Mouse (Mus musculus) stomach, embryonic 16.5 days (tissue): ENCODE data around the gene Pld2. TPM values are rescaled to one million over a fixed set of nuclear protein-coding genes. Genes with fewer than 3 reads are reported as not detected.

Experiments
- ATAC-seq: fragments of 200-750 bp; cut with Nextera tagmentation; 2 replicates; pipeline ENCODE4 v1.8.0; 2017; ENCODE audit warnings: moderate number of reproducible peaks, moderate TSS enrichment; ENCODE audit not compliant: insufficient read depth, low FRiP score
- H3K27ac ChIP-seq: fragments of 300-500 bp; sonication (generic); 2 replicates; pipeline ENCODE4 v1.5.1; 2014; ENCODE audit warnings: low read length
- H3K27me3 ChIP-seq: fragments of 300-500 bp; sonication (generic); 2 replicates; pipeline ENCODE4 v1.6.1; 2014; ENCODE audit warnings: low read length, control low read depth, mixed read lengths; ENCODE audit not compliant: control insufficient read depth, insufficient read depth
- H3K36me3 ChIP-seq: fragments of 300-500 bp; sonication (generic); 2 replicates; pipeline ENCODE4 v1.6.1; 2014; ENCODE audit warnings: low read length; ENCODE audit not compliant: control insufficient read depth, insufficient read depth
- H3K4me1 ChIP-seq: fragments of 300-500 bp; sonication (generic); 2 replicates; pipeline ENCODE4 v1.6.1; 2014; ENCODE audit warnings: low read length, control low read depth, mixed read lengths; ENCODE audit not compliant: control insufficient read depth, insufficient read depth
- H3K4me2 ChIP-seq: fragments of 300-500 bp; sonication (generic); 2 replicates; pipeline ENCODE4 v1.6.1; 2014; ENCODE audit warnings: low read depth, low read length, mixed read lengths
- H3K4me3 ChIP-seq: fragments of 300-500 bp; sonication (generic); replicated peaks from 2 replicates; pipeline ENCODE4 v1.5.1; 2014; ENCODE audit warnings: mild to moderate bottlenecking, low read length
- H3K9ac ChIP-seq: fragments of 300-500 bp; sonication (generic); 2 replicates; pipeline ENCODE4 v1.6.1; 2014; ENCODE audit warnings: low read length
- H3K9me3 ChIP-seq: fragments of 300-500 bp; sonication (generic); replicated peaks from 2 replicates; pipeline ENCODE4 v1.6.1; 2016; ENCODE audit warnings: low read length, control low read depth; ENCODE audit not compliant: control insufficient read depth
- WGBS: fragments of 180-500 bp; shearing (Covaris S2); extraction: QIAGEN DNeasy Blood & Tissue Kit; methylation state at CpG from one replicate; pipeline ENCODE4 v1.1.7; 2014; 5-methylcytosine and 5-hydroxymethylcytosine counted together
- polyA plus RNA-seq: library from polyadenylated mRNA; unstranded; fragments of >200 nt; fragmentation: Nextera tagmentation; extraction: Ambion mirVana; gene quantifications from 2 replicates; pipeline ENCODE4 v1.2.1, GENCODE M21; 2015

Gene Pld2
- polyA plus RNA-seq, 1 experiment from 2014 or later, result 17.8 TPM

GRCm38 (mm10) chr11:70579710-70580357 is 40.0 kb downstream of the Pld2 start:
- Histone ChIP-seq H3K36me3 (no peaks in the 10 kb centered on the region), H3K4me3 (no peak overlapping the region), H3K9me3 (no peaks in the 10 kb centered on the region), H3K27me3 (no peaks in the 10 kb centered on the region), H3K4me1 (peaks cover 71% of the 10 kb centered on the region), H3K4me2 (peak overlapping the region; percentile 20; the same call in 1 of the 2 replicates), H3K27ac (peak overlapping the region; percentile 95), H3K9ac (peak overlapping the region; percentile 47; the same call in 1 of the 2 replicates)
- 59% methylated on average over 9 of the region's 9 CpGs for WGBS
- ATAC-seq, result no peak

- H3K9ac ChIP-seq, result peak overlapping the region; percentile 47; the same call in 1 of the 2 replicates
- no peaks in the 10 kb centered on the region for H3K36me3 ChIP-seq
- H3K4me3 ChIP-seq, result no peak overlapping the region
- WGBS, result 42% methylated on average over 5 of the region's 5 CpGs
- no peak for ATAC-seq
- peak overlapping the region; percentile 20 for H3K4me2 ChIP-seq
- H3K4me1 ChIP-seq, result peaks cover 76% of the 10 kb centered on the region
- H3K27me3 ChIP-seq, result no peaks in the 10 kb centered on the region
- peak overlapping the region; percentile 95 for H3K27ac ChIP-seq
- H3K9me3 ChIP-seq, result no peaks in the 10 kb centered on the region
Observed at GRCm38 (mm10) chr11:70580358-70580720, 40.5 kb downstream of the Pld2 start.

- Histone ChIP-seq H3K4me1 (peaks cover 78% of the 10 kb centered on the region), H3K9me3 (no peaks in the 10 kb centered on the region), H3K4me3 (no peak overlapping the region), H3K4me2 (no peak overlapping the region), H3K27me3 (no peaks in the 10 kb centered on the region), H3K9ac (no peak overlapping the region), H3K36me3 (no peaks in the 10 kb centered on the region), H3K27ac (peak overlapping the region; percentile 95)
- ATAC-seq, result no peak
- WGBS, result 76% methylated on average over 3 of the region's 3 CpGs
Observed at GRCm38 (mm10) chr11:70580921-70581320, 41.1 kb downstream of the Pld2 start.

GRCm38 (mm10) chr11:70582196-70582595 is 42.3 kb downstream of the Pld2 start:
- Histone ChIP-seq H3K27ac (peak overlapping the region; percentile 92; the same call in 1 of the 2 replicates), H3K4me3 (no peak overlapping the region), H3K4me1 (peaks cover 74% of the 10 kb centered on the region), H3K9ac (no peak overlapping the region), H3K4me2 (no peak overlapping the region), H3K36me3 (no peaks in the 10 kb centered on the region), H3K9me3 (no peaks in the 10 kb centered on the region), H3K27me3 (no peaks in the 10 kb centered on the region)
- no peak for ATAC-seq
- whole genome bisulfite sequencing, result 64% methylated on average over 3 of the region's 3 CpGs

- WGBS, result 39% methylated on average over 6 of the region's 6 CpGs
- ATAC-seq, result no peak
- Histone ChIP-seq H3K9me3 (no peaks in the 10 kb centered on the region), H3K4me3 (no peak overlapping the region), H3K4me1 (peaks cover 65% of the 10 kb centered on the region), H3K27me3 (no peaks in the 10 kb centered on the region), H3K9ac (peak overlapping the region; percentile 50; the same call in 1 of the 2 replicates), H3K27ac (peak overlapping the region; percentile 92), H3K36me3 (no peaks in the 10 kb centered on the region), H3K4me2 (no peak overlapping the region)
Observed at GRCm38 (mm10) chr11:70583022-70583714, 43.3 kb downstream of the Pld2 start.

GRCm38 (mm10) chr11:70583775-70584174 is 43.9 kb downstream of the Pld2 start:
- Histone ChIP-seq H3K27me3 (no peaks in the 10 kb centered on the region), H3K4me3 (no peak overlapping the region), H3K9me3 (no peaks in the 10 kb centered on the region), H3K4me1 (peaks cover 59% of the 10 kb centered on the region), H3K27ac (peak overlapping the region; percentile 92), H3K36me3 (no peaks in the 10 kb centered on the region), H3K4me2 (no peak overlapping the region), H3K9ac (no peak overlapping the region)
- WGBS, result 76% methylated on average over 7 of the region's 7 CpGs
- ATAC-seq, result peak; percentile 51; the same call in 1 of the 2 replicates

- peak; percentile 85 for ATAC-seq
- Histone ChIP-seq H3K4me3 (no peak overlapping the region), H3K27me3 (no peaks in the 10 kb centered on the region), H3K27ac (peak overlapping the region; percentile 92), H3K9ac (no peak overlapping the region), H3K9me3 (no peaks in the 10 kb centered on the region), H3K4me1 (peaks cover 42% of the 10 kb centered on the region), H3K36me3 (no peaks in the 10 kb centered on the region), H3K4me2 (peak overlapping the region; percentile 0; the same call in 1 of the 2 replicates)
- 24% methylated on average over 7 of the region's 7 CpGs for WGBS
Observed at GRCm38 (mm10) chr11:70585457-70585856, 45.6 kb downstream of the Pld2 start.

- H3K4me2 ChIP-seq, result no peak overlapping the region
- H3K27me3 ChIP-seq, result no peaks in the 10 kb centered on the region
- 78% methylated on average over 3 of the region's 3 CpGs for WGBS
- H3K36me3 ChIP-seq, result no peaks in the 10 kb centered on the region
- H3K4me3 ChIP-seq, result no peak overlapping the region
- no peaks in the 10 kb centered on the region for H3K9me3 ChIP-seq
- H3K9ac ChIP-seq, result no peak overlapping the region
- H3K4me1 ChIP-seq, result peaks cover 38% of the 10 kb centered on the region
- peak overlapping the region; percentile 92 for H3K27ac ChIP-seq
- no peak for ATAC-seq
Observed at GRCm38 (mm10) chr11:70586261-70586660, 46.4 kb downstream of the Pld2 start.

- Histone ChIP-seq H3K27me3 (no peaks in the 10 kb centered on the region), H3K4me1 (peaks cover 37% of the 10 kb centered on the region), H3K9ac (no peak overlapping the region), H3K4me2 (no peak overlapping the region), H3K9me3 (no peaks in the 10 kb centered on the region), H3K36me3 (no peaks in the 10 kb centered on the region), H3K4me3 (no peak overlapping the region), H3K27ac (peak overlapping the region; percentile 2; the same call in 1 of the 2 replicates)
- no peak for ATAC-seq
- 62% methylated on average over 5 of the region's 5 CpGs for WGBS
Observed at GRCm38 (mm10) chr11:70586954-70587353, 47.1 kb downstream of the Pld2 start.
